Mouse (Mus musculus) embryonic fibroblast, embryonic 13.5 days (primary cell): Measurements from ENCODE around the gene Hipk1.

Experiments used
- CTCF ChIP-seq: IDR thresholded peaks from 2 replicates; pipeline ENCODE4 v1.5.1; 2011; ENCODE audit warnings: mild to moderate bottlenecking, control low read depth, low read length, moderate library complexity, borderline replicate concordance; ENCODE audit not compliant: insufficient read depth
- POLR2A ChIP-seq: IDR thresholded peaks from 2 replicates; pipeline ENCODE4 v1.6.1; 2011; ENCODE audit warnings: low read depth, mild to moderate bottlenecking, control low read depth, low read length, moderate library complexity

GRCm38 (mm10) chr3:103771531-103772130 lies 19.7 kb downstream of the Hipk1 start:
- TF ChIP-seq CTCF, result no peak
- TF ChIP-seq POLR2A, result no peak
